Mouse (Mus musculus): ENCODE measurements around the gene Klhl12.

DNA sequence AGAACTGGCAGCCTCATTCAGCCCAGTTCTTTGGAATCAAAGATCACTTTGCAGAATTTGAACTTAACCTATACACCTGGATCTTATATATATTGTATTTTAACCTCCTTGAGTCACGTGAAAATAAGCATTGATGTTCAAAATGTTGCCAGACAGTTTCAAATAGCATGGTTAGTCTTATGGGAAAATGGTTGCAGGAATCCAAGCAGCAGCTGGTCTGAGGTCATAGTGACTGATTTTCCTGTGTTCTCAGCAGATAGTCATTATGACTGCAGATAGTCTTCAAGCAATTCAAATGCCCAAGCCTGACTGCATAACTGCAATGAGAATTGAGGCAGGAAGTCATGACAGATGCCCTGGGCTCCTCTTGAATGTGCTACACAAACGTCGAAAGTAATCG, 56.9 kb downstream of the Klhl12 start:
- TF ChIP-seq MYOD1 (IDR thresholded peaks at IDR 0.05; ENCODE audit: control insufficient read depth, insufficient read length, low read depth) (no peak), MAX (IDR thresholded peaks at IDR 0.05) (no peak), CTCF (IDR thresholded peaks at IDR 0.05; ENCODE audit: control insufficient read depth, insufficient read depth, insufficient read length) (no peak), CEBPB (IDR thresholded peaks at IDR 0.05; ENCODE audit: low read depth) (no peak), MYOG (IDR thresholded peaks at IDR 0.05; ENCODE audit: control insufficient read depth, extremely low read depth, insufficient read length) (no peak)

Data from C2C12 (cell line).